ENCODE assay signal across 16 mouse cellular contexts in genomic region chr1:154500869-154501268, GRCm38 (mm10).
DNase-seq lines count a peak whose midpoint lies in the region; ATAC-seq lines count a peak whose summit lies in the region.
"Had no signal": no experiment of that assay in that cellular context is flagged by ENCODE, and none has a peak within 500 bp of the region (broad histone marks: within the 10 kb centered on the region; RNA-seq: fewer than 3 reads in every experiment).

No protein-coding gene starts in this region.

- no peak overlapping the region for H3K4me2 ChIP-seq in hindbrain, embryonic 12.5 days (replicated peaks)
- no peak overlapping the region for H3K4me2 ChIP-seq in midbrain, embryonic 16.5 days (ENCODE audit: low read length)
- H3K4me2 ChIP-seq: heart, embryonic 13.5 days; lung, embryonic 15.5 days had no signal

- no peak overlapping the region for H3K4me3 ChIP-seq in hindbrain, embryonic 12.5 days
- no peak overlapping the region for H3K4me3 ChIP-seq in hindbrain, embryonic 10.5 days
- H3K4me3 ChIP-seq in midbrain, embryonic 16.5 days (ENCODE audit: low read depth, low read length), result no peak overlapping the region
- H3K4me3 ChIP-seq: gastrocnemius, adult 2 months; heart, embryonic 13.5 days; lung, embryonic 15.5 days had no signal

- 0 out of 2 replicates have a peak overlapping the region, but pooled peaks have one; percentile 13 for H3K27ac ChIP-seq in hindbrain, embryonic 12.5 days
- no peak overlapping the region for H3K27ac ChIP-seq in hindbrain, embryonic 10.5 days
- H3K27ac ChIP-seq in midbrain, embryonic 16.5 days (ENCODE audit: low read length), result peak overlapping the region; percentile 72
- H3K27ac ChIP-seq: gastrocnemius, adult 2 months; heart, embryonic 13.5 days; liver, embryonic 14.5 days; lung, embryonic 15.5 days; stomach, postnatal 0 days had no signal

- peak; percentile 32; the same call in 1 of the 2 replicates for ATAC-seq in hindbrain, embryonic 12.5 days (ENCODE audit: low FRiP score)
- peak; percentile 23; the same call in 1 of the 2 replicates for ATAC-seq in midbrain, embryonic 16.5 days

- H3K9ac ChIP-seq in hindbrain, embryonic 12.5 days, result no peak overlapping the region
- no peak overlapping the region for H3K9ac ChIP-seq in midbrain, embryonic 16.5 days (ENCODE audit: low read depth, low read length)
- H3K9ac ChIP-seq: heart, embryonic 13.5 days; liver, embryonic 14.5 days; lung, embryonic 15.5 days had no signal

- H3K27me3 ChIP-seq in hindbrain, embryonic 12.5 days, result no peaks in the 10 kb centered on the region
- H3K27me3 ChIP-seq in hindbrain, embryonic 10.5 days (ENCODE audit: insufficient read depth, poor library complexity, severe bottlenecking), result no peaks in the 10 kb centered on the region
- no peaks in the 10 kb centered on the region for H3K27me3 ChIP-seq in midbrain, embryonic 16.5 days (ENCODE audit: control insufficient read depth, insufficient read depth, low read depth, low read length)
- H3K27me3 ChIP-seq: heart, embryonic 13.5 days; lung, embryonic 15.5 days had no signal

- no peaks in the 10 kb centered on the region for H3K36me3 ChIP-seq in hindbrain, embryonic 12.5 days
- no peaks in the 10 kb centered on the region for H3K36me3 ChIP-seq in hindbrain, embryonic 10.5 days
- no peaks in the 10 kb centered on the region for H3K36me3 ChIP-seq in midbrain, embryonic 16.5 days (ENCODE audit: control insufficient read depth, insufficient read depth, low read length)
- H3K36me3 ChIP-seq: heart, embryonic 13.5 days; lung, embryonic 15.5 days had no signal

- DNase-seq in hindbrain, embryonic 10.5 days (ENCODE audit: low spot score), result no peak
- peak; percentile 11 for DNase-seq in ovary, postnatal 36 days (ENCODE audit: low spot score)
- no peak for DNase-seq in ovary, postnatal 14 days (ENCODE audit: low spot score)
- DNase-seq in cerebellum, adult 11-12 months, result no peak
- DNase-seq in adipocyte (ENCODE audit: low spot score), result no peak
- DNase-seq: B cell, adult 2 months; gastrocnemius, adult 2 months; kidney, adult 9 months; kidney, postnatal 4 days; lung, postnatal 4 days had no signal

- H3K9me3 ChIP-seq in hindbrain, embryonic 12.5 days (replicated peaks), result no peaks in the 10 kb centered on the region
- H3K9me3 ChIP-seq in hindbrain, embryonic 10.5 days, result no peaks in the 10 kb centered on the region
- no peaks in the 10 kb centered on the region for H3K9me3 ChIP-seq in midbrain, embryonic 16.5 days (replicated peaks; ENCODE audit: control insufficient read depth, low read length, poor library complexity, severe bottlenecking)
- H3K9me3 ChIP-seq: heart, embryonic 13.5 days; lung, embryonic 15.5 days had no signal

- peaks cover 9% of the 10 kb centered on the region for H3K4me1 ChIP-seq in hindbrain, embryonic 12.5 days
- peaks cover 16% of the 10 kb centered on the region for H3K4me1 ChIP-seq in hindbrain, embryonic 10.5 days (replicated peaks)
- H3K4me1 ChIP-seq in midbrain, embryonic 16.5 days (ENCODE audit: control insufficient read depth, insufficient read depth, low read length), result peaks cover 9% of the 10 kb centered on the region
- H3K4me1 ChIP-seq: heart, embryonic 13.5 days; lung, embryonic 15.5 days had no signal

- WGBS in hindbrain, embryonic 12.5 days, result 81% methylated on average over 5 of the region's 5 CpGs
- WGBS in hindbrain, embryonic 10.5 days, result 85% methylated on average over 5 of the region's 5 CpGs
- WGBS in midbrain, embryonic 16.5 days, result 73% methylated on average over 5 of the region's 5 CpGs
